Mouse (Mus musculus) layer of hippocampus, postnatal 10 days (tissue): ENCODE measurements around the gene Ssr2. TPM values are rescaled to one million over a fixed set of nuclear protein-coding genes. Genes with fewer than 3 reads are reported as not detected.

Experiments
- DNase-seq, 2 experiments: peaks; one replicate each; pipeline ENCODE4 v3.0.0; 2021; ENCODE audit warnings: low spot score in 2 of 2
- total RNA-seq, 2 experiments: library from RNA; stranded (reverse); gene quantifications; 2 replicates each; pipeline ENCODE4 v1.2.3; 2021

Ssr2 gene
- total RNA-seq, 2 experiments from 2014 or later, result 123 to 129 TPM

DNA sequence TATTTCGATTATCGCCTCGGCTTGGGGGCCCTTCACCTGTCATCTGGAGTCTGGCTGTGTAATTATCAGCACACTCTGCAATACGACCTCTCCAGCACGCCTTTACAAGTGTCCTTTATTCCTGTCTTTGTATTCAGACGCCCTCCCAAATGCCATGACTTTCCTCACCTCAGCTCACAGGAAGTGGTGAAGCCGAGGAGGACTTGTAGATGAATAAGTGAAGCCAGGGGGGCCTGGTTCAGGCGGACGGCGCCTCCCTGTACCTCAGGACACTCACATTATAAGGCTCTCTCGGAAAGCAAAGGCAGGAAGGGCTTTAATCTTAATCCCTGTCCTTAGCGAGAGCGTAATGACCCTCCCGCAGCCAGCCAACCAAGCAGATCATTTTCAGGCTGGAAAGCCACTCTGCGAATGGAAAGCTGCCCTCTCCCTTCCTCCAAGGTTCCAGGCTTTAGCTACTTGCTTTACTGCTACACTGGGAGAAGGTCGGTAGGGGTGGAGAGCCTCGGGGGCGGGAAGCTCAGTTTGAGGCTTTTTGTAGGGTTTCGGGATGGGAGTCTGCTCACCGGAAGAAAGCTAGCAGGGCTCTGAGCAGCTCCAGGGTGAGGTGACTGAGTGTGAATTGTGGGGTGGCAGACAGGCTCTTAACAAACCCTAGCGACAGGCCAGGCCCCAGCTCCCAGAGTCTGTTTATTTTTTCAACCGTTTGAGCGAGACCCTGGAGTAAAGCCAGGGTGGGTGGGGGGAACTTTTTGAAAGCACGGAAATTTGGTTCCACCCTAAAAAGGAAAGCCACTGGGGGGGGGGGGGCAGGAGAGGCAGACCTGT lies 46.7 kb downstream of the Ssr2 start:
- DNase-seq, result peak; percentile 50 to 58

- peak in 1 of 2 experiments; percentile 41 for DNase-seq
Measured at GRCm38 (mm10) chr3:88622941-88623345, 47.3 kb downstream of the Ssr2 start.

- DNase-seq, result peak in 1 of 2 experiments; percentile 46
Measured at GRCm38 (mm10) chr3:88623346-88624135, 47.9 kb downstream of the Ssr2 start.

DNA sequence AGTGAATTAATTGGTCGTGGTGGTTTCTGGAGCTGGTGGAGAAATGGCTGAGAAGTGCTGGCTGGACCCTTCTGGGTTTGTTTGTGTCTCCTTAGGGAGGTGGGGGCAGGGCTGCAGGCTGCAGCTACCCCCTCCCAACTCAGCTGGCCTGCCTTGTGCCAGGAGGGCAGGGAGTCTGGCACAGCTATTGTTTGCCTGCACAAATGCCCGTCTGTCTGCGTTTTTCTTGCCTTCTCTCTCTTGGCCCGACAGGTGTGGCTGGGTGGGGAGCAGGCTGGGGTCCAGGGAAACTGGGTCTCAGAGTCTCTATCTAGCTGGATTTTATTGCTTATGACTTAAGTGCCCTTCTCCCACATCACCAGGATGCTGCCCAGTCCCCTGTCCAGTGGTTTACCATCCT lies 48.6 kb downstream of the Ssr2 start:
- peak in 1 of 2 experiments; percentile 54 for DNase-seq

DNA sequence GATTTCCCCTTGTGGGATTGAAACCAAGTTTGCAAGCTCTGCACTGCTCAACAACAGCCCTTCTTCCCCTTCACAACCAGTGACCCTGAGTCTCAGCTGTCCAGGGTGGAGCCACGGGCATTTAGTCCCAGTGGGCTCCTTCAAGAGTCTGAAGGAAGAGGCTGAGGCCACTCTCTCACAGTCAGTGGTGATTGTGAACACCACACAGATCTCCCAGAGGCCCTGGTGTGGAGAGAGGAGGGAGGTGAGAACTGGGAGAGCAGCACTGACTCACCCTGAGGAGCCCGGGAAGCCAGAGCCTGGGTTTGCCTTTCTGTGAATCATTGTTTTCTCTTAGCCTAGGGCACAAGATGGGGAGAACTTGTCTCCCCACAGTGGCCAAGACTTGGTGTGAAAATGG lies 49.3 kb downstream of the Ssr2 start:
- no peak for DNase-seq

DNA sequence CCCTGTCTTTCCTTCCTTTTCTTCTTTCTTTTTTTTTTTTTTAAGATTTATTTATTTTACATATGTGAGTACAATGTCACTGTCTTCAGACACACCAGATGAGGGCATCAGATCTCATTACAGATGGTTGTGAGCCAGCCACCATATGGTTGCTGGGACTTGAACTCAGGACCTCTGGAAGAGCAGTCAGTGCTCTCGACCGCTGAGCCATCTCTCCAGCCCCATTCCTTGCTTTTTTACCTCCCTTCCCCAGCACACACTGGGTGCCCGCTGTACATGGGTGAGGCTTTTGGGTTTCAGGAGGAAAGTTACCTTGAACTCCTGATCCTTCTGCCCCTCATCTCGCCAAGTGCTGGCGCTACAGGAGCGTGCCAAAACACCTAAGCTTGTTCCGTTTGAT lies 49.9 kb downstream of the Ssr2 start:
- DNase-seq, result no peak

GRCm38 (mm10) chr3:88626316-88626715 lies 50.6 kb downstream of the Ssr2 start:
- no peak for DNase-seq

DNA sequence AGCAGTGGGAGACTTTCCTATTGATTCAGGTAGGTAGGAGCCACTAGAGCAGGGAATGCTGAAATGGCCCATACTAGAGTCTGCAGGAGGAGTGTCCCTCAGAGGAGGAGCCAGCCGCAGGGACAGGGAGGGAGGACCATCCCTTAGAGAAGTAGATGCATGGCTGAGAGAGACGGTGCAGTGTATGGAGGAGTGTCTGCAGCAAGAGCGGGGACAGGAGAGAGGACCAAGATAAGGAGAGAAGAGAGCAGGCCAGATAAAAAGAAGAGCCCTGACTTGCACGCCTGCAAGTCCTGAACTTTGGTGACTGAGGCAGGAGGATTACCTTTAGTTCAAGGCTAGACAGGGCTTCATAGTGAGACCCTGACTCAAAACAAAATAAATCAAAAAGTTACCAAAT lies 51.4 kb downstream of the Ssr2 start:
- DNase-seq, result no peak

DNA sequence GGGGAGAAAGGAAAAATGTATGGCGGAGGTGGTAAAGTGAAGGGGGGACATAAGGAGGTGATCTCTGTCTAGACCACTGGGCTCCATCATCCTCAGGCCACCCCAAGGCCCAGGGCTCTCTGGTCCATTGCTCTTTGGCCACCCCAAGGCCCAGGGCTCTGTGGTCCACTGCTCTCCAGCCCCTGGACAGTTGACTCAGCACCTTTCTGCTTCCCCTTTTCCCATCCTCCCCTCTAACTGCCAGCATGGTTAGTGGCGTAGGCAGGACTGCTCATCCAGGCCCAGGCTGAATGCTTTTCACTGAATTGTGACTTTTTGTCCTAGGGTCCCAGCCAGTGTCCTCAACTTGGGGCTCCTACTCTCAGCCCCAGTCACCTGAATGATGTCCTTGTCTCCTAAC lies 51.9 kb downstream of the Ssr2 start:
- no peak for DNase-seq

DNA sequence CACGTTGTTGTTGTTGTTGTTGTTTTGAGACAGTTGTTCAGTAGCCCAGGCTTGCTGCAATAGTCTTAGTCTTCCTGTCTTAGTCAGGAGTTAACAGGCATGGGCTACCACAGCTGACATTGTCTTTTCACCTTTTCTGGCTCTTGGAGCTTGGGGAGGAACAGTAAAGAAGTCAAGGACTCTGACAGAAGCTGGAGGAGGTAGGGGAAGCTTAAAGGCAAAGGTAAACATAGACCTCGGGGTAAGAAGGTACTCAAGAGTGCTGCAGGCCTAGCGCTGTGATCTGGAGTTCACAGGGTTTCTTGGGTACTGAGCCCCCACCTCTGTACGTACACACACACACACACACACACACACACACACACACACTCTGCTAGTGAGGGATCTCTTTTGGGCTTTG lies 53.1 kb downstream of the Ssr2 start:
- DNase-seq, result no peak

DNA sequence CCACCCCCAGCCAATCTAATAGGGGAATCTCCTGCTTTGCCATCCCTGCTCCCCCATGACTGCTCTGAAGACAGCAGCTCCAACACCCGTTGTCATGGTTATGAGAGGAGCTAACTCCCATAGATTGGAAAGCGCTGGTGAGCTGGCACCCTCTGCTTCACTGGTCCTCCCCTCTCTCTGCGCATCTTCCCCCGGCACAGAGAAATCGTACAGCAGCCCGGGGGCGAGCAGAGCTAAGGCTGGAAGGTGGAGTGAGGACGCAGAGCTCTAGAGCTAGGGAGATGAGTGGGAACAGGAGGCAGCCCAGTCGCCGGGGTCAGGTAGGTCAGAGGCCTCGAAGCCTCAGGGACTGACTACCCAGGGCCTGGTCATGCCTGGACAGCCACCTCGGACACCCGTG lies 53.6 kb downstream of the Ssr2 start:
- DNase-seq, result peak; percentile 60 to 72

DNA sequence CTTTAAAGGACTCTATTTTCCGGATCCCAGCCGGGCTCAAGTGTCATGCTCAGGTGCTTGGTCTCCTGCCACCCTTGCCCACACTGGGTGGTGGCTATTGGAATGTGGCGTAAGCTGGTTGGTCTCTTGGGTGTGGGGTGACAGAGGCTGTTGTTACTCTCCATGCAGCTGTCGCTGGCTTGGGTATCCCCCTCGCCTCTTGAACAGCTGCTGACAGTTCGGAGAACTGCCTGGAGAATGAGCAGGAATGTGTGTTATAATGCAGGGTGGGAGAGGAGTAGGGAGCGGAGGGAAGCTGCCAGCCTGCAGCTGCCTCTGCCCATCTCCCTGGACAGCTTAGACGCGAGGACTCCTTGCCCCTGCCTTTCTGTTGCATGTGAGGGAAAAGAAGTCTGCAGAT lies 54.3 kb downstream of the Ssr2 start:
- DNase-seq, result no peak

DNA sequence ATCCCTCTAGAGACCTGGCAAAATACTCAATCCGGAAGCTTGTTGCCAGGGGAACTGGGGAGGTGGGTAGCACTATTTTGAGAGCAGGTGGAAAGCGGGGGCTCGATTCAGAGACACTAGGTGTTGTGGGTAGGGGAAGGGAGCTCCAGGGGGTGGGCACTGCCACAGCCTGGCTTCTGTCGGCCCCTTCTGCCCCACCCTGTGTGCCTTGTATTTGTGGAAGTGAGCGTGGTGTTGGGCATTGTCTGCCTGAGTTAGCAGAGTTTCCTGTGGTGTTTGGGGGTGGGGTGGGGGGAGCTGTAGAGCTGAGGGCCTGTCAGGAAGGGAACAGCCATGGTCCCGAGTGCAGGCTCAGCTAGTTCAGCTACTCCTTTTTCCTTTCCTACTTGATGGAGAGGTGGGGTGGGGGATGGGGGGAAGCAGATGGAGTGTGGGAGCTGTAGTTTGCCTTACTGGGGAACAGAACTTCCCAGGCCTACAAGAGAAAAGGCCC lies 55.2 kb downstream of the Ssr2 start:
- DNase-seq, result peak in 1 of 2 experiments; percentile 53

DNA sequence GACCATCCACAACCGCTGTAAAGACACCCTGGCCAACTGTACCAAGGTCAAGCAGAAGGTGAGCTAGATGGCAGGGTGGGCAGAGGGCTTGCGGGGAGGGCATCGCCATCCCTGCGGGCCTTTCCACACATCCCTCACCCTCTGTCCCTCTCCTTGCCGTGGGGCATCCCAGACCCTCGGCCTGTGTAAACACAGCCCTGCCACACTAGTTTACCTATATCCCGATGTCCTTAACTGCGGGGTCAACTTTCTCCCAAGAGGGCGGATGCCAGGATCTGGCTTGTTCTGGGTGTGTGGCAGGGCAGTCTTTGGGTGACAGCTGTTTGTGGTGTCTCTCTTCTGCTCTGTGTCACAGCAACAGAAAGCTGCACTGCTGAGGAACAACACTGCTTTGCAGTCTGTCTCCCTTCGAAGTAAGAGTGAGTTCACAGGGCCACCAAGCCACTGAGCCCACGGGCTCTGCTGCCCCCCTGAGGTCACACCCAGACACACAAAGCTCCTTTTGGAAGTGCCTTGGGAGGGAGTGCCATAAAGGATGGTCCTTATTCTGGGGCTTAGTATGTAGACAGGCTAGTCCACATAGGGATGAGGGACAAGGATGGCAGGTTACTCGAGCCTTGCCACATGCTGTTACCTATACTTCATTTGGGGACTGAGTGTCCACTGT lies 56.4 kb downstream of the Ssr2 start:
- no peak for DNase-seq

DNA sequence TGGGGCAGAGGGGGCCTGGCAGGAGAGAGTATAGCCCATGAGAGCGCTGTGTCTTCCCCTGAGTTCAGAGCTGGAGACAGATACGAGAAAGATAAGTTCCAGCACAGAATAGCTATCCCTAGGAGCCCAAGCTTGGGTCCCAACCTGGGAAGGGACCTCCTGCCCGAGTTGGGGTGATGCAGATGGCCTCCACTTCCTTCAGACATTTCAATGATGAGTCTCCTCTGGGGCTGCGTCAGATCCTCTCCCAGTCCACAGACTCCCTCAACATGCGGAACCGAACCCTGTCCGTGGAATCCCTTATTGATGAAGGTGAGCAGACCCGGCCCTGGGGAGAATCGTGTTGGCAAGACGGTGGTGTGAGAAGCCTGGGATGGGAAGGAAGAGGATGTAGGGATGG lies 57.4 kb downstream of the Ssr2 start:
- no peak for DNase-seq

- no peak for DNase-seq
Measured at GRCm38 (mm10) chr3:88635506-88636275, 60.0 kb downstream of the Ssr2 start.

DNA sequence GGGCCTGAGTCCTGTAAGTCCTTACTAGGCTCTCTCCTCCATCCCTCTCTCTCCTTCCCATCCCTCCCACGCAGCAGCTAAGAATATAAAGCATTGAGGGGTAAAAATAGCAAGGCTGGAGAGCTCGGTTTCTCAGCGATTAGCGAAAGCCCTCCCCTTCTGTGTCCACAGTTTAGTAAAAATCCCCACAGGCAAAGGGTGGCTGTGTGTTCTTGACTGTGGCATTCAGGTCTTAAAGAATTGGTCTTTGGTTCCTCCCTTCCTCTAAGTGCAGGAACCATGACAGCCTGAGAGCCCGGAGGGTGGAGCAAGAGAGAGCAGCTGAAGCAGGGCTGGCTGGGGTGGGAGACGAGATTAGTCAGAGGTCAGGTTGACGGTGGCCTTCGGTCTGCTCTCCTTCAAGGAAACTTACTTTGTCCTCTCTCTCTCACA lies 60.9 kb downstream of the Ssr2 start:
- DNase-seq, result no peak

GRCm38 (mm10) chr3:88637134-88637533 lies 61.5 kb downstream of the Ssr2 start:
- no peak for DNase-seq
